Mouse (Mus musculus) kidney, embryonic 14.5 days (tissue): ENCODE measurements at regions not wholly inside any gene's neighbourhood (a gene's known extent, or its start where the extent isn't known, plus 50 kb on each side); places are given as distances from the start of the nearest gene placed in this dataset.
"Not testable (repeated sequence)": the region's sequence is repeated elsewhere in the genome, so short reads cannot be mapped to it uniquely, and the experiment has no call there.

ENCODE experiments used
- ATAC-seq: fragments of 200-750 bp; cut with Nextera tagmentation; 2 replicates; pipeline ENCODE4 v1.8.0; 2017; ENCODE audit warnings: moderate number of reproducible peaks, mild to moderate bottlenecking, moderate TSS enrichment, moderate library complexity; ENCODE audit not compliant: low FRiP score, low TSS enrichment
- H3K27ac ChIP-seq: fragments of 300-500 bp; sonication (generic); 2 replicates; pipeline ENCODE4 v1.5.1; 2014; ENCODE audit warnings: low read depth, mild to moderate bottlenecking, low read length, moderate library complexity, mixed read lengths
- H3K27me3 ChIP-seq: fragments of 300-500 bp; sonication (generic); 2 replicates; pipeline ENCODE4 v1.6.1; 2014; ENCODE audit warnings: mild to moderate bottlenecking, low read length; ENCODE audit not compliant: control insufficient read depth, insufficient read depth
- H3K36me3 ChIP-seq: fragments of 300-500 bp; sonication (generic); 2 replicates; pipeline ENCODE4 v1.6.1; 2014; ENCODE audit warnings: low read length, mixed read lengths; ENCODE audit not compliant: control insufficient read depth, insufficient read depth
- H3K4me1 ChIP-seq: fragments of 300-500 bp; sonication (generic); 2 replicates; pipeline ENCODE4 v1.6.1; 2014; ENCODE audit warnings: low read length, mixed read lengths; ENCODE audit not compliant: control insufficient read depth, insufficient read depth
- H3K4me2 ChIP-seq: fragments of 300-500 bp; sonication (generic); replicated peaks from 2 replicates; pipeline ENCODE4 v1.6.1; 2014; ENCODE audit warnings: low read depth, mild to moderate bottlenecking, low read length
- H3K4me3 ChIP-seq: fragments of 300-500 bp; sonication (generic); 2 replicates; pipeline ENCODE4 v1.5.1; 2014; ENCODE audit warnings: mild to moderate bottlenecking, low read length
- H3K9ac ChIP-seq: fragments of 300-500 bp; sonication (generic); 2 replicates; pipeline ENCODE4 v1.6.1; 2014; ENCODE audit warnings: low read depth, mild to moderate bottlenecking, low read length, moderate library complexity
- H3K9me3 ChIP-seq: fragments of 300-500 bp; sonication (generic); 2 replicates; pipeline ENCODE4 v1.6.1; 2016; ENCODE audit warnings: low read length; ENCODE audit not compliant: control insufficient read depth
- WGBS: fragments of 180-500 bp; shearing (Covaris S2); extraction: QIAGEN DNeasy Blood & Tissue Kit; methylation state at CpG from one replicate; pipeline ENCODE4 v1.1.7; 2014; 5-methylcytosine and 5-hydroxymethylcytosine counted together

GRCm38 (mm10) chr12:70655900-70656544 is 169.3 kb upstream of the Frmd6 start:
- no peaks in the 10 kb centered on the region for H3K36me3 ChIP-seq
- WGBS = 71% methylated on average over 8 of the region's 8 CpGs
- no peak overlapping the region for H3K4me3 ChIP-seq
- no peak overlapping the region for H3K4me2 ChIP-seq
- 0 out of 2 replicates have a peak, but pooled peaks cover 2% of the 10 kb centered on the region for H3K9me3 ChIP-seq
- no peak overlapping the region for H3K9ac ChIP-seq
- H3K27me3 ChIP-seq = no peaks in the 10 kb centered on the region
- no peak overlapping the region for H3K27ac ChIP-seq
- no peak for ATAC-seq
- no peaks in the 10 kb centered on the region for H3K4me1 ChIP-seq

- no peak overlapping the region for H3K27ac ChIP-seq
These were observed 168.4 kb upstream of the Frmd6 start for GRCm38 (mm10) chr12:70656805-70657492.

DNA sequence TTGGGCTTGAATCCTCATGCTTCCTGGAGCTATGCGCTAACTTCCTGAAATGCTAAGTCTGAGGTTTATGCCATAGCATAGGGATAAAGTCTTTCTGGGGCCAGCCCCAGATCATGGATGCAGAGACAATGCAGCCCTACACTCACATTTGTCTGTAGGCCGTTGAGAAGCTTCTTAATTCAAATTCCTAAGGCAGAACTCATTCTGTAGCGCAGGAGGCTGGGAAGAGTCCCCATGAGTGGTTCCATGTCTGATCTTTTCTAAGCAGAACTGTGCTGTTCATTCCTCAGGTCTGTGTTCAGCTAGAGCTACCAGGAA is 167.9 kb upstream of the Frmd6 start:
- Histone ChIP-seq H3K4me1 (no peaks in the 10 kb centered on the region), H3K9ac (no peak overlapping the region), H3K27me3 (no peaks in the 10 kb centered on the region), H3K36me3 (no peaks in the 10 kb centered on the region), H3K27ac (no peak overlapping the region), H3K4me3 (no peak overlapping the region), H3K4me2 (no peak overlapping the region), H3K9me3 (0 out of 2 replicates have a peak, but pooled peaks cover 2% of the 10 kb centered on the region)
- WGBS = 85% methylated on average over 3 of the region's 3 CpGs
- ATAC-seq = no peak

More at GRCm38 (mm10) chr12:70656805-70657492, 168.4 kb upstream of the Frmd6 start:
- Histone ChIP-seq H3K4me1 (no peaks in the 10 kb centered on the region), H3K9me3 (0 out of 2 replicates have a peak, but pooled peaks cover 2% of the 10 kb centered on the region), H3K27me3 (no peaks in the 10 kb centered on the region), H3K36me3 (no peaks in the 10 kb centered on the region), H3K9ac (no peak overlapping the region), H3K4me2 (no peak overlapping the region), H3K4me3 (no peak overlapping the region)
- no peak for ATAC-seq
- WGBS = 45% methylated on average over 7 of the region's 7 CpGs

GRCm38 (mm10) chr12:70658106-70658505 is 167.2 kb upstream of the Frmd6 start:
- no peak overlapping the region for H3K27ac ChIP-seq
- H3K4me2 ChIP-seq = no peak overlapping the region
- H3K36me3 ChIP-seq = no peaks in the 10 kb centered on the region
- no peak for ATAC-seq
- no peak overlapping the region for H3K9ac ChIP-seq
- 85% methylated on average over 5 of the region's 5 CpGs for WGBS
- H3K4me1 ChIP-seq = no peaks in the 10 kb centered on the region
- no peaks in the 10 kb centered on the region for H3K27me3 ChIP-seq
- H3K4me3 ChIP-seq = no peak overlapping the region
- no peaks in the 10 kb centered on the region for H3K9me3 ChIP-seq

DNA sequence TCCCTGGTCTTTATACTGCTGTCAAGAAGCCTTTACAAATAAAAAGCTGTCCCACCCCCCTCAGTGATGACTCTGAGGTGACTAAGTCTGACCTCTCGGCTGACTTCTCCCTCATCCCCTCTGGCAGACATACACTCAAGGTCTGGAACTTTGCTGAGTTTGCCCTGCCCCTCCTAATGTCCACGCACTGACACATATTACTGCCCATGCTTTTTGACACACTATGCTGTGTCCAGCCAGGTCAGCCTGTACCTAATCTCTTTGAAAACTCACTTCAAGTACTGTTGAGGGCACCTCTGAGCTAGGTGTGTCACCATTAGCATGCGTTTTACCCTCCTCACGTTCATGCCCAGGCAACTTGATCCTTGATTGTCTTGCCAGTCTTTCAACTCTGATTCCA is 164.9 kb upstream of the Frmd6 start:
- no peaks in the 10 kb centered on the region for H3K9me3 ChIP-seq
- H3K9ac ChIP-seq = no peak overlapping the region
- H3K27me3 ChIP-seq = no peaks in the 10 kb centered on the region
- no peak overlapping the region for H3K4me3 ChIP-seq
- 81% methylated on average over 4 of the region's 4 CpGs for WGBS
- ATAC-seq = no peak
- H3K36me3 ChIP-seq = no peaks in the 10 kb centered on the region
- H3K4me2 ChIP-seq = no peak overlapping the region
- H3K4me1 ChIP-seq = no peaks in the 10 kb centered on the region
- no peak overlapping the region for H3K27ac ChIP-seq

- not testable (repeated sequence) for H3K9ac ChIP-seq, H3K27me3 ChIP-seq, H3K4me2 ChIP-seq, H3K27ac ChIP-seq, H3K9me3 ChIP-seq, H3K36me3 ChIP-seq, H3K4me3 ChIP-seq, ATAC-seq, H3K4me1 ChIP-seq
- WGBS = 96% methylated on average over 6 of the region's 8 CpGs
These were observed 157.2 kb upstream of the Frmd6 start for GRCm38 (mm10) chr12:70668158-70668557.

DNA sequence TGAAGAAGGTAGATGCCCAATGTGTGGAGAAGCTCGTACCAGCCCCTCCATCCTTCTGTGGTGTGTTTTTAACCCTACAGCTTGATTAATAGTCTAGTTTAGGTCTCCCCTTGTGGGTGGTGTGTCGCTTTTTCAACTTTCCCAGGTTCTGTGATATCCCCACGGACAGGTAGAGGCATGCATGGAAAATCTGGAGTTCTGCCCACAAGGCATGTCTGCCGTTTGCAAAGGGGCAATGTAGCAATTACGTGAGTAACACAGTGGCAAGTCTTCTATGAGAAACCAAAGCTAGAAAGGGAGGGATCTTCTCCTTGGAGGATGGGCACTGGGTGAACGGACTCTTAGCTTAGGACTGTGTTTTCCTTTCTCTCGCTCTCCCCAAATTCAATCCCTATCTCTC is 153.2 kb upstream of the Frmd6 start:
- no peak for ATAC-seq
- Histone ChIP-seq H3K27me3 (no peaks in the 10 kb centered on the region), H3K4me2 (no peak overlapping the region), H3K4me3 (no peak overlapping the region), H3K9me3 (peaks cover 5% of the 10 kb centered on the region; the same call in 1 of the 2 replicates), H3K4me1 (no peaks in the 10 kb centered on the region), H3K27ac (no peak overlapping the region), H3K36me3 (no peaks in the 10 kb centered on the region), H3K9ac (no peak overlapping the region)
- WGBS = 88% methylated on average over 7 of the region's 7 CpGs

- Histone ChIP-seq H3K9ac (no peak overlapping the region), H3K27me3 (no peaks in the 10 kb centered on the region), H3K36me3 (no peaks in the 10 kb centered on the region), H3K4me1 (no peaks in the 10 kb centered on the region), H3K4me2 (no peak overlapping the region), H3K4me3 (no peak overlapping the region), H3K27ac (no peak overlapping the region), H3K9me3 (peaks cover 5% of the 10 kb centered on the region; the same call in 1 of the 2 replicates)
- WGBS = 62% methylated on average over 11 of the region's 11 CpGs
- no peak for ATAC-seq
These were observed 152.1 kb upstream of the Frmd6 start for GRCm38 (mm10) chr12:70673188-70673587.

- Histone ChIP-seq H3K36me3 (no peaks in the 10 kb centered on the region), H3K27ac (no peak overlapping the region), H3K9me3 (peaks cover 5% of the 10 kb centered on the region; the same call in 1 of the 2 replicates), H3K4me1 (no peaks in the 10 kb centered on the region), H3K27me3 (no peaks in the 10 kb centered on the region), H3K4me3 (no peak overlapping the region), H3K9ac (no peak overlapping the region), H3K4me2 (no peak overlapping the region)
- WGBS = 87% methylated on average over 2 of the region's 2 CpGs
- no peak for ATAC-seq
These were observed 151.2 kb upstream of the Frmd6 start for GRCm38 (mm10) chr12:70674144-70674543.
